Mouse (Mus musculus) CH12.LX (cell line): Measurements from ENCODE around the gene Elf1. TPM values are rescaled to one million over a fixed set of nuclear protein-coding genes. Genes with fewer than 3 reads are reported as not detected.
A peak's percentile ranks its signal among the peaks of the same experiment; 100 is the strongest.

Experiments
- DNase-seq: peaks from one replicate; pipeline ENCODE4 v3.0.0-alpha.2; 2013; ENCODE audit errors: extremely low read depth
- H3K27ac ChIP-seq: 2 replicates; pipeline ENCODE4 v1.5.1; 2012; ENCODE audit warnings: low read depth, mild to moderate bottlenecking, control low read depth, moderate library complexity; ENCODE audit not compliant: insufficient read depth
- H3K27me3 ChIP-seq: replicated peaks from 2 replicates; pipeline ENCODE3; 2012; ENCODE audit warnings: inconsistent platforms
- H3K36me3 ChIP-seq, 2 experiments: replicated peaks in 1 of 2; 2 replicates each; pipeline versions ENCODE3 to v1.6.1; 2012; ENCODE audit warnings: inconsistent platforms in 1 of 2, low read length in 1 of 2, mild to moderate bottlenecking in 1 of 2, mixed read lengths in 1 of 2, moderate library complexity in 1 of 2; ENCODE audit not compliant: control insufficient read depth in 1 of 2, insufficient read depth in 1 of 2
- H3K4me1 ChIP-seq, 2 experiments: 2 replicates each; pipeline ENCODE4 v1.6.1; 2012; ENCODE audit warnings: inconsistent platforms in 1 of 2, moderate library complexity in 1 of 2; ENCODE audit not compliant: insufficient read depth in 2 of 2, control insufficient read depth in 1 of 2
- H3K4me2 ChIP-seq: 2 replicates; pipeline ENCODE4 v1.6.1; 2012; ENCODE audit warnings: low read depth, mild to moderate bottlenecking, control low read depth; ENCODE audit not compliant: poor library complexity, insufficient read depth, severe bottlenecking
- H3K4me3 ChIP-seq, 3 experiments: fragments of 150-350 bp in 1 of 3; sonication (generic) in 1 of 3; replicated peaks in 1 of 3; 2 replicates each; pipeline versions ENCODE3 to v1.5.1; 2011 to 2012; ENCODE audit warnings: low read depth in 2 of 3, low read length in 2 of 3, mild to moderate bottlenecking in 2 of 3, moderate library complexity in 2 of 3, control low read depth in 1 of 3, improper control_type of control experiment in 1 of 3, inconsistent platforms in 1 of 3, mixed read lengths in 1 of 3; ENCODE audit not compliant: poor library complexity in 1 of 3
- H3K79me2 ChIP-seq: replicated peaks from 2 replicates; pipeline ENCODE4 v1.6.1; 2012; ENCODE audit warnings: mild to moderate bottlenecking, moderate library complexity; ENCODE audit not compliant: control insufficient read depth, poor library complexity, insufficient read depth, severe bottlenecking; ENCODE audit errors: extremely low read depth
- H3K9ac ChIP-seq: 2 replicates; pipeline ENCODE4 v1.6.1; 2012; ENCODE audit warnings: low read depth, mild to moderate bottlenecking, control low read depth, moderate library complexity; ENCODE audit not compliant: insufficient read depth
- H3K9me3 ChIP-seq: replicated peaks from 2 replicates; pipeline ENCODE3; 2012; ENCODE audit warnings: low read length, inconsistent platforms, mixed read lengths
- BHLHE40 ChIP-seq: IDR thresholded peaks from 2 replicates; pipeline ENCODE4 v1.6.1; 2011; ENCODE audit warnings: mild to moderate bottlenecking, low read depth, low read length, improper control_type of control experiment
- CHD1 ChIP-seq: IDR thresholded peaks from 2 replicates; pipeline ENCODE4 v1.6.1; 2012; ENCODE audit warnings: low read depth, low read length, improper control_type of control experiment, inconsistent platforms
- CHD2 ChIP-seq: IDR thresholded peaks from 2 replicates; pipeline ENCODE4 v1.6.1; 2011; ENCODE audit warnings: low read length, improper control_type of control experiment
- CTCF ChIP-seq, 2 experiments: IDR thresholded peaks in 1 of 2; conservative IDR thresholded peaks in 1 of 2; 2 replicates each; pipeline ENCODE4 v1.5.1; 2011 to 2012; ENCODE audit warnings: low read depth in 2 of 2, low read length in 2 of 2, improper control_type of control experiment in 1 of 2, inconsistent platforms in 1 of 2, mild to moderate bottlenecking in 1 of 2, moderate library complexity in 1 of 2
- E2F4 ChIP-seq: IDR thresholded peaks from 2 replicates; pipeline ENCODE4 v1.6.1; 2011; ENCODE audit warnings: low read depth, low read length, improper control_type of control experiment; ENCODE audit not compliant: insufficient replicate concordance
- ELF1 ChIP-seq: IDR thresholded peaks from 2 replicates; pipeline ENCODE4 v1.6.1; 2014; ENCODE audit warnings: low read depth, mild to moderate bottlenecking, inconsistent platforms, low read length, improper control_type of control experiment
- EP300 ChIP-seq: IDR thresholded peaks from 2 replicates; pipeline ENCODE4 v1.6.1; 2011; ENCODE audit warnings: low read length, improper control_type of control experiment
- ETS1 ChIP-seq: conservative IDR thresholded peaks from 2 replicates; pipeline ENCODE4 v1.6.1; 2012; ENCODE audit warnings: low read depth, mild to moderate bottlenecking, inconsistent platforms, low read length, improper control_type of control experiment, moderate library complexity
- GABPA ChIP-seq: IDR thresholded peaks from 2 replicates; pipeline ENCODE4 v1.6.1; 2012; ENCODE audit warnings: low read depth, low read length, improper control_type of control experiment, inconsistent platforms; ENCODE audit not compliant: insufficient replicate concordance
- HCFC1 ChIP-seq: IDR thresholded peaks from 2 replicates; pipeline ENCODE4 v1.6.1; 2012; ENCODE audit warnings: low read depth, mild to moderate bottlenecking, inconsistent platforms, low read length, improper control_type of control experiment
- IRF4 ChIP-seq: IDR thresholded peaks from 2 replicates; pipeline ENCODE4 v1.6.1; 2014; ENCODE audit warnings: low read depth, mild to moderate bottlenecking, inconsistent platforms, low read length, improper control_type of control experiment
- JUN ChIP-seq: IDR thresholded peaks from 2 replicates; pipeline ENCODE4 v1.6.1; 2011; ENCODE audit warnings: low read depth, mild to moderate bottlenecking, low read length, improper control_type of control experiment, moderate library complexity; ENCODE audit not compliant: insufficient read depth
- JUND ChIP-seq: conservative IDR thresholded peaks from 2 replicates; pipeline ENCODE4 v1.6.1; 2011; ENCODE audit warnings: low read depth, low read length, improper control_type of control experiment
- KAT2A ChIP-seq: IDR thresholded peaks from 2 replicates; pipeline ENCODE4 v1.6.1; 2012; ENCODE audit warnings: low read length, improper control_type of control experiment, inconsistent platforms; ENCODE audit not compliant: insufficient replicate concordance
- MAFK ChIP-seq: IDR thresholded peaks from 2 replicates; pipeline ENCODE4 v1.6.1; 2011; ENCODE audit warnings: low read length, improper control_type of control experiment; ENCODE audit not compliant: insufficient replicate concordance
- MAX ChIP-seq: IDR thresholded peaks from 2 replicates; pipeline ENCODE4 v1.6.1; 2011; ENCODE audit warnings: low read length, improper control_type of control experiment
- MAZ ChIP-seq: IDR thresholded peaks from 2 replicates; pipeline ENCODE4 v1.6.1; 2012; ENCODE audit warnings: low read depth, mild to moderate bottlenecking, inconsistent platforms, low read length, improper control_type of control experiment, moderate library complexity
- MEF2A ChIP-seq: IDR thresholded peaks from 2 replicates; pipeline ENCODE4 v1.6.1; 2014; ENCODE audit warnings: low read depth, mild to moderate bottlenecking, inconsistent platforms, low read length, improper control_type of control experiment, borderline replicate concordance
- MXI1 ChIP-seq: IDR thresholded peaks from 2 replicates; pipeline ENCODE4 v1.6.1; 2011; ENCODE audit warnings: mild to moderate bottlenecking, low read depth, low read length, improper control_type of control experiment
- MYC ChIP-seq: IDR thresholded peaks from 2 replicates; pipeline ENCODE4 v1.6.1; 2011; ENCODE audit warnings: low read depth, mild to moderate bottlenecking, improper control_type of control experiment, low read length
- NELFE ChIP-seq: IDR thresholded peaks from 2 replicates; pipeline ENCODE4 v1.6.1; 2011; ENCODE audit warnings: low read depth, low read length, improper control_type of control experiment
- NRF1 ChIP-seq: IDR thresholded peaks from 2 replicates; pipeline ENCODE4 v1.6.1; 2014; ENCODE audit warnings: low read depth, mild to moderate bottlenecking, inconsistent platforms, low read length, improper control_type of control experiment, moderate library complexity
- PAX5 ChIP-seq: IDR thresholded peaks from 2 replicates; pipeline ENCODE4 v1.6.1; 2012; ENCODE audit warnings: low read length, inconsistent platforms, mixed read lengths
- POLR2A ChIP-seq: IDR thresholded peaks from 2 replicates; pipeline ENCODE4 v1.6.1; 2011; ENCODE audit warnings: low read depth, mild to moderate bottlenecking, improper control_type of control experiment, low read length
- POLR2AphosphoS2 ChIP-seq: IDR thresholded peaks from 2 replicates; pipeline ENCODE4 v1.6.1; 2011; ENCODE audit warnings: low read depth, low read length, improper control_type of control experiment
- RAD21 ChIP-seq: IDR thresholded peaks from 2 replicates; pipeline ENCODE4 v1.6.1; 2011; ENCODE audit warnings: low read depth, mild to moderate bottlenecking, low read length, improper control_type of control experiment, moderate library complexity
- RCOR1 ChIP-seq: conservative IDR thresholded peaks from 2 replicates; pipeline ENCODE4 v1.6.1; 2012; ENCODE audit warnings: low read depth, mild to moderate bottlenecking, inconsistent platforms, low read length, improper control_type of control experiment
- SIN3A ChIP-seq: IDR thresholded peaks from 2 replicates; pipeline ENCODE4 v1.6.1; 2012; ENCODE audit warnings: low read length, improper control_type of control experiment, inconsistent platforms
- SMC3 ChIP-seq: IDR thresholded peaks from 2 replicates; pipeline ENCODE4 v1.6.1; 2011; ENCODE audit warnings: low read depth, low read length, improper control_type of control experiment
- TBP ChIP-seq: conservative IDR thresholded peaks from 2 replicates; pipeline ENCODE4 v1.6.1; 2011; ENCODE audit warnings: low read depth, low read length, improper control_type of control experiment
- TCF12 ChIP-seq: IDR thresholded peaks from 2 replicates; pipeline ENCODE4 v1.6.1; 2014; ENCODE audit warnings: low read depth, mild to moderate bottlenecking, inconsistent platforms, low read length, improper control_type of control experiment
- UBTF ChIP-seq: IDR thresholded peaks from 2 replicates; pipeline ENCODE4 v1.6.1; 2012; ENCODE audit warnings: low read depth, mild to moderate bottlenecking, inconsistent platforms, low read length, improper control_type of control experiment, moderate library complexity
- USF1 ChIP-seq: IDR thresholded peaks from 2 replicates; pipeline ENCODE4 v1.6.1; 2014; ENCODE audit warnings: low read depth, mild to moderate bottlenecking, inconsistent platforms, low read length, improper control_type of control experiment
- USF2 ChIP-seq: conservative IDR thresholded peaks from 2 replicates; pipeline ENCODE4 v1.6.1; 2011; ENCODE audit warnings: low read depth, low read length, improper control_type of control experiment
- ZC3H11A ChIP-seq: IDR thresholded peaks from 2 replicates; pipeline ENCODE4 v1.6.1; 2012; ENCODE audit warnings: low read depth, mild to moderate bottlenecking, inconsistent platforms, low read length, improper control_type of control experiment
- ZKSCAN1 ChIP-seq: IDR thresholded peaks from 2 replicates; pipeline ENCODE4 v1.6.1; 2012; ENCODE audit warnings: low read depth, inconsistent platforms, low read length, improper control_type of control experiment, borderline replicate concordance
- ZMIZ1 ChIP-seq: IDR thresholded peaks from 2 replicates; pipeline ENCODE4 v1.6.1; 2012; ENCODE audit warnings: low read depth, mild to moderate bottlenecking, inconsistent platforms, low read length, improper control_type of control experiment
- ZNF384 ChIP-seq: IDR thresholded peaks from 2 replicates; pipeline ENCODE4 v1.6.1; 2012; ENCODE audit warnings: low read depth, low read length, improper control_type of control experiment, inconsistent platforms
- dilution Hi-C: fragments of 300-500 bp; cut with MboI; formaldehyde crosslinking; loops from 2 replicates; pipeline ENCODE4 v1.14.3; 2020; ENCODE audit warnings: low sequenced_read_pairs; ENCODE audit not compliant: extremely low pct_unique_long_range_greater_than_20kb, extremely low pct_ligation_motif_present
- in situ Hi-C: fragments of 300-500 bp; cut with MboI; formaldehyde crosslinking; loops from 3 replicates; pipeline ENCODE4 v1.14.3; 2019; ENCODE audit warnings: low sequenced_read_pairs, low pct_ligation_motif_present, low pct_unique_long_range_greater_than_20kb, mixed read lengths
- polyA plus RNA-seq: library from polyadenylated mRNA; unstranded; fragments of >175 nt; gene quantifications from 2 replicates; pipeline ENCODE4 v1.2.1, GENCODE M21; 2012; ENCODE audit warnings: low read depth; ENCODE audit not compliant: insufficient read length
- total RNA-seq, 2 experiments: library from RNA; depleted of rRNA; stranded (reverse); fragments of 300-350 nt in 1 of 2; fragments of >200 nt in 1 of 2; gene quantifications; 2 replicates each; pipeline ENCODE4 v1.2.3; 2012 to 2014

Gene Elf1
- total and polyA plus RNA-seq, 3 experiments, result 37.1 to 71.7 (median 54.4) TPM

DNA sequence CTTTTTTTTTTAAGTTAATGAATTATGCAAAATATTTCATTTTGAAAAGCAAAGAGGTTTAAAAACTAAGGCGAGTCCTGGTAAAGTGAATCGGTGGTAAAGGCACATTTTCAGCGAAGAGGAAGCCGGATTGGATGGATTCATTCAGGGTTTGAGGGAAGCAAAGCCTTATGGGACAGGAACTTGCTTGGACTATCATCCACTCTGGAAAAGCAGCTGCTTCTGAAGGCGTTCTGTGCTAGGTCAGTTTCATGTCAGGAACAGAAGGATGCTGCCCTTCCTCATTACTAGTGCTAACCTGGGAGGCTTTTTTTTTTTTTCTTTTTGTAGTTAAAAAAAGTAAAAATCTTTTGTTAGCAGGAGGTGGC is 35.2 kb downstream of the Elf1 start:
- peak overlapping the region; percentile 37; the same call in 1 of the 2 replicates for H3K27ac ChIP-seq
- no peaks in the 10 kb centered on the region for H3K9me3 ChIP-seq
- H3K4me2 ChIP-seq, result peak overlapping the region; percentile 95
- no peaks in the 10 kb centered on the region for H3K36me3 ChIP-seq
- in situ Hi-C loops (no loop called here), dilution Hi-C loops (no loop called here)
- peaks cover 0 to 20% of the 10 kb centered on the region in 2 experiments; a peak in 2 of 4 replicates for H3K4me1 ChIP-seq
- H3K27me3 ChIP-seq, result no peaks in the 10 kb centered on the region
- H3K4me3 ChIP-seq, result peak overlapping the region; percentile 65 to 83 (median 69)
- H3K9ac ChIP-seq, result peak overlapping the region; percentile 99
- no peak for DNase-seq
- peaks cover 55% of the 10 kb centered on the region for H3K79me2 ChIP-seq
- TF ChIP-seq IRF4, result no peak
- TF ChIP-seq ZC3H11A, result no peak
- no peak for TF ChIP-seq ZKSCAN1
- no peak for TF ChIP-seq BHLHE40
- TF ChIP-seq RAD21, result no peak
- TF ChIP-seq RCOR1, result no peak
- 0 out of 2 replicates have a peak, but pooled peaks have one; percentile 2 for TF ChIP-seq MAX
- TF ChIP-seq UBTF, result no peak
- TF ChIP-seq ETS1, result no peak
- no peak for TF ChIP-seq PAX5
- no peak for TF ChIP-seq POLR2AphosphoS2
- no peak for TF ChIP-seq CHD1
- no peak for TF ChIP-seq ZMIZ1
- TF ChIP-seq NRF1, result no peak
- TF ChIP-seq CHD2, result no peak
- no peak for TF ChIP-seq GABPA
- no peak for TF ChIP-seq JUN
- TF ChIP-seq E2F4, result no peak
- no peak for TF ChIP-seq USF2
- 0 out of 2 replicates have a peak, but pooled peaks have one; percentile 26 for TF ChIP-seq ELF1
- TF ChIP-seq MAZ, result no peak
- no peak for TF ChIP-seq HCFC1
- peak; percentile 10; the same call in 1 of the 2 replicates for TF ChIP-seq MXI1
- TF ChIP-seq MEF2A, result no peak
- no peak for TF ChIP-seq SMC3
- 0 out of 2 replicates have a peak, but pooled peaks have one; percentile 11 for TF ChIP-seq MYC
- TF ChIP-seq CTCF (conservative IDR thresholded peaks at IDR 0.05 in 1 of 2, IDR thresholded peaks at IDR 0.05 in 1 of 2; ENCODE audit: low read depth in 2 of 2, low read length in 2 of 2), result no peak
- no peak for TF ChIP-seq MAFK
- no peak for TF ChIP-seq JUND
- TF ChIP-seq KAT2A, result no peak
- TF ChIP-seq SIN3A, result no peak; the same call in 1 of the 2 replicates
- TF ChIP-seq NELFE, result no peak
- TF ChIP-seq TBP, result no peak
- no peak for TF ChIP-seq EP300
- TF ChIP-seq TCF12, result 0 out of 2 replicates have a peak, but pooled peaks have one; percentile 29
- no peak; the same call in 1 of the 2 replicates for TF ChIP-seq ZNF384
- no peak for TF ChIP-seq USF1
- TF ChIP-seq POLR2A, result no peak
